Mouse (Mus musculus) ES-Bruce4 (cell line): ENCODE results near the gene Ccdc86.

Experiments used
- CTCF ChIP-seq: IDR thresholded peaks from one replicate; pipeline ENCODE4 v1.8.1; 2011; ENCODE audit warnings: low read depth, low read length
- EP300 ChIP-seq: IDR thresholded peaks from 2 replicates; pipeline ENCODE4 v1.6.1; 2011; ENCODE audit warnings: low read depth, low read length; ENCODE audit not compliant: insufficient read depth
- POLR2A ChIP-seq: IDR thresholded peaks from one replicate; pipeline ENCODE4 v1.8.1; 2011; ENCODE audit warnings: low read length; ENCODE audit not compliant: insufficient read depth

DNA sequence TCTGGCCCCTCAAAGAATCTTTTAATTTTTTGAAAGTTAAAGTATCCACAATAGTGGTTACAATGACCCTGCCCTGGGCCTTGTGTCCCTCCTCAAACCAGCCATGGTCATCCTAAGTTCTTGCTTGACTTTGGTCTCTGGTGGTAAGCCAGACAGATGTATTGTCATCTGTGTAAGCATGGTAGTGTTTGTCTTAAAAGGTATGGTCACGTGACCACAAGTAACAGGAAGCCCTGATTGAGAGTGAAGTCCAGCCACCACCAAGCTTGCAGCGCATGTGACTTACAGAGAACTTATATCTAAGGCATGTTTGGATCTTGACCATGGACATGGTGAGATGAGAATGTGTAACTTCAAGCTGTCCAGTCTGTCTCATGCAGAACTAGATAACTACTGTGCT is 26.1 kb upstream of the Ccdc86 start:
- TF ChIP-seq EP300 (no peak), CTCF (no peak), POLR2A (no peak)
